Mouse (Mus musculus) intestine, embryonic 14.5 days (tissue): ENCODE measurements around the gene Med25. TPM values are rescaled to one million over a fixed set of nuclear protein-coding genes. Genes with fewer than 3 reads are reported as not detected.

ENCODE experiments used
- ATAC-seq: fragments of 200-750 bp; cut with Nextera tagmentation; replicated peaks from 2 replicates; pipeline ENCODE4 v1.8.0; 2017; ENCODE audit warnings: low read depth, moderate number of reproducible peaks, moderate TSS enrichment, moderate library complexity; ENCODE audit not compliant: low FRiP score, low TSS enrichment
- DNase-seq: peaks from one replicate; pipeline ENCODE4 v3.0.0-alpha.2; 2018; ENCODE audit warnings: low spot score
- H3K27ac ChIP-seq: fragments of 300-500 bp; sonication (generic); 2 replicates; pipeline ENCODE4 v1.5.1; 2014; ENCODE audit warnings: low read depth, mild to moderate bottlenecking, control low read depth
- H3K27me3 ChIP-seq: fragments of 300-500 bp; sonication (generic); replicated peaks from 2 replicates; pipeline ENCODE4 v1.6.1; 2014; ENCODE audit warnings: low read length, control low read depth; ENCODE audit not compliant: control insufficient read depth, insufficient read depth
- H3K36me3 ChIP-seq: fragments of 300-500 bp; sonication (generic); 2 replicates; pipeline ENCODE4 v1.6.1; 2014; ENCODE audit warnings: low read length, control low read depth; ENCODE audit not compliant: control insufficient read depth, insufficient read depth
- H3K4me1 ChIP-seq: fragments of 300-500 bp; sonication (generic); replicated peaks from 2 replicates; pipeline ENCODE4 v1.6.1; 2014; ENCODE audit warnings: low read length, control low read depth, mixed read lengths; ENCODE audit not compliant: control insufficient read depth, insufficient read depth
- H3K4me2 ChIP-seq: fragments of 300-500 bp; sonication (generic); 2 replicates; pipeline ENCODE4 v1.6.1; 2014; ENCODE audit warnings: low read length
- H3K4me3 ChIP-seq: fragments of 300-500 bp; sonication (generic); 2 replicates; pipeline ENCODE4 v1.5.1; 2014; ENCODE audit warnings: low read depth, low read length, control low read depth, mixed read lengths
- H3K9ac ChIP-seq: fragments of 300-500 bp; sonication (generic); 2 replicates; pipeline ENCODE4 v1.6.1; 2014; ENCODE audit warnings: mild to moderate bottlenecking, low read length
- H3K9me3 ChIP-seq: fragments of 300-500 bp; sonication (generic); 2 replicates; pipeline ENCODE4 v1.6.1; 2016; ENCODE audit warnings: low read length, control low read depth; ENCODE audit not compliant: control insufficient read depth
- WGBS: fragments of 180-500 bp; shearing (Covaris S2); extraction: QIAGEN DNeasy Blood & Tissue Kit; methylation state at CpG from one replicate; pipeline ENCODE4 v1.1.7; 2014; 5-methylcytosine and 5-hydroxymethylcytosine counted together
- microRNA counts: library from miRNA; unstranded; fragments of <30 nt; microRNA quantifications from one replicate; lab custom pipeline; 2016
- microRNA-seq: library from miRNA; unstranded; fragments of <30 nt; microRNA quantifications from one replicate; pipeline ENCODE4, GENCODE M21; 2016
- polyA plus RNA-seq: library from polyadenylated mRNA; unstranded; fragments of >200 nt; fragmentation: Nextera tagmentation; extraction: Ambion mirVana; gene quantifications from 2 replicates; pipeline ENCODE4 v1.2.1, GENCODE M21; 2014

The Med25 gene
- polyA plus RNA-seq, 1 experiment from 2014 or later = 75.8 TPM

DNA sequence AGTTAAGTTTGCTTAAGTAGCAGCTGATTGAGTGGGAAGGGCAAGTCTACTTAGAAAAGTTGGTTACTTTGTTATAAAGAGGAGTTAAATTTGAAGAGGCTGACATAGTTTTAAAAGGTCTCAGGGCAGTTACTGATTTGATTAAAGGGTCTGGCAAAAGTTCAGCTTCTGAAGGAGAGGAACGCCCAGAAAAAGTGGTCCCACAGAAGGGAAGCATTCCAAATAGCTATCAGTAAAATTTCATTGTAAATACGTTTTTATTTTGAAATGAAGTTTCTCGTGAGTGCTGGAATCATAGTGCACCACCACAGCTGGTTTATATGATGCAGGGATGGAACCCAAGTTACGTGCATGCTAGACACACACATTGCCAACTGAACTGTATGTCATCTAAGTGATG is 59.7 kb downstream of the Med25 start:
- Histone ChIP-seq H3K27ac (no peak overlapping the region), H3K36me3 (peaks cover 46% of the 10 kb centered on the region), H3K4me2 (no peak overlapping the region), H3K27me3 (no peaks in the 10 kb centered on the region), H3K4me1 (no peaks in the 10 kb centered on the region), H3K4me3 (no peak overlapping the region), H3K9me3 (no peaks in the 10 kb centered on the region), H3K9ac (no peak overlapping the region)
- 72% methylated on average over 4 of the region's 4 CpGs for WGBS
- no peak for DNase-seq
- ATAC-seq = no peak

GRCm38 (mm10) chr7:44828706-44829105 is 63.8 kb downstream of the Med25 start:
- DNase-seq = no peak
- 0 out of 2 replicates have a peak, but pooled peaks cover 3% of the 10 kb centered on the region for H3K4me1 ChIP-seq
- no peak overlapping the region for H3K27ac ChIP-seq
- H3K9ac ChIP-seq = no peak overlapping the region
- H3K4me2 ChIP-seq = no peak overlapping the region
- no peak for ATAC-seq
- 95% methylated on average over 5 of the region's 5 CpGs for WGBS
- H3K36me3 ChIP-seq = peaks cover 53% of the 10 kb centered on the region
- H3K4me3 ChIP-seq = no peak overlapping the region
- no peaks in the 10 kb centered on the region for H3K27me3 ChIP-seq
- no peaks in the 10 kb centered on the region for H3K9me3 ChIP-seq

DNA sequence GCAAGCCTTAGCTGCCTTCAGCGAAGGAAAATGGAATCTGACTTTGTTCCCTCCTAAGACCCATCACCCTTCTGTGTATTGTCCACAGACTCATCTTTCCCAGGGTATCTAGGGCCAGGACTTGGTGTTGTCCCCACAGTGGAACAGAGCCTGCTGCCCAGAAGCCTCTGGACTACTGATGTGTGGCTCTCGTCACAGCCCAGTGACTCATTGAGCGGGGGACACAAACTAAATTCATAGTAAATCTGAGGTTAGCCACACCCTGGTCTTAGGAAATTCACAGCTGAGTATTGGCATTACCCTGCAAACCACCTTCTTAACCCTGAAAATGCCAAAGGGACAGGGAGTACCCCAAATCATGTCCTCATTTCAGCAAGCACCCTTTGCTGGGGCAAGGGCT is 65.7 kb downstream of the Med25 start:
- no peak for DNase-seq
- no peak for ATAC-seq
- H3K4me1 ChIP-seq = peaks cover 3% of the 10 kb centered on the region; the same call in 1 of the 2 replicates
- peaks cover 47% of the 10 kb centered on the region for H3K36me3 ChIP-seq
- no peak overlapping the region for H3K27ac ChIP-seq
- 83% methylated on average over 3 of the region's 3 CpGs for WGBS
- no peak overlapping the region for H3K4me3 ChIP-seq
- H3K4me2 ChIP-seq = no peak overlapping the region
- H3K27me3 ChIP-seq = no peaks in the 10 kb centered on the region
- H3K9ac ChIP-seq = no peak overlapping the region
- no peaks in the 10 kb centered on the region for H3K9me3 ChIP-seq

MicroRNA genes within 50 kb of the gene (microRNA counts, 519-probe panel; counts per million panel counts)
- not detected for microRNA mmu-miR-707 (lab: Ali Mortazavi, UCI)

Small RNAs within 50 kb of the gene (microRNA-seq; reads per million reads assigned to microRNA genes)
- gene Mir707 = not detected

Other genes starting within 250 kb of the Med25 start
- 26.7 and 33.4 TPM in 2 replicates for gene Myh14, start 221.9 kb downstream of the Med25 start, polyA plus RNA-seq
- not detected in 2 replicates for gene Izumo2, start 184.0 kb downstream of the Med25 start, polyA plus RNA-seq
- 38.0 and 40.3 TPM in 2 replicates for gene Vrk3, start 144.3 kb downstream of the Med25 start, polyA plus RNA-seq
- gene Zfp473, start 141.7 kb downstream of the Med25 start, polyA plus RNA-seq = 3.6 and 4.2 TPM in 2 replicates
- 65.8 and 68.8 TPM in 2 replicates for gene Nup62, start 76.6 kb downstream of the Med25 start, polyA plus RNA-seq
- gene Il4i1, start 76.3 kb downstream of the Med25 start, polyA plus RNA-seq = 2.0 TPM in 2 replicates
- gene Atf5, start 76.1 kb downstream of the Med25 start, polyA plus RNA-seq = 2.4 and 3.0 TPM in 2 replicates
- 63.7 and 68.0 TPM in 2 replicates for gene Akt1s1, start 43.7 kb downstream of the Med25 start, polyA plus RNA-seq
- gene Tbc1d17, start 43.6 kb downstream of the Med25 start, polyA plus RNA-seq = 72.4 and 74.8 TPM in 2 replicates
- gene Pnkp, start 35.6 kb downstream of the Med25 start, polyA plus RNA-seq = 26.4 and 29.7 TPM in 2 replicates
- gene Ptov1, start 22.9 kb downstream of the Med25 start, polyA plus RNA-seq = 318 and 338 TPM in 2 replicates
- 17.8 and 19.7 TPM in 2 replicates for gene Fuz, start 3.4 kb upstream of the Med25 start, polyA plus RNA-seq
- 62.9 and 68.3 TPM in 2 replicates for gene Ap2a1, start 36.8 kb upstream of the Med25 start, polyA plus RNA-seq
- gene Tsks, start 50.5 kb upstream of the Med25 start, polyA plus RNA-seq = not detected in 2 replicates
- gene Cpt1c, start 82.1 kb upstream of the Med25 start, polyA plus RNA-seq = 21.9 and 24.7 TPM in 2 replicates
- gene Prmt1, start 93.9 kb upstream of the Med25 start, polyA plus RNA-seq = 208 and 211 TPM in 2 replicates
- gene Irf3, start 104.9 kb upstream of the Med25 start, polyA plus RNA-seq = 84.3 and 91.7 TPM in 2 replicates
- 54.3 and 55.2 TPM in 2 replicates for gene Bcl2l12, start 106.0 kb upstream of the Med25 start, polyA plus RNA-seq
- gene Scaf1, start 123.7 kb upstream of the Med25 start, polyA plus RNA-seq = 45.3 and 49.4 TPM in 2 replicates
- 69.1 and 70.2 TPM in 2 replicates for gene Rras, start 125.2 kb upstream of the Med25 start, polyA plus RNA-seq
- 14.0 and 15.0 TPM in 2 replicates for gene Prr12, start 160.2 kb upstream of the Med25 start, polyA plus RNA-seq
- gene Nosip, start 169.7 kb upstream of the Med25 start, polyA plus RNA-seq = 57.2 and 63.0 TPM in 2 replicates
- 21.8 and 24.0 TPM in 2 replicates for gene Prrg2, start 170.0 kb upstream of the Med25 start, polyA plus RNA-seq
- 313 and 323 TPM in 2 replicates for gene Rcn3, start 199.5 kb upstream of the Med25 start, polyA plus RNA-seq
- gene Fcgrt, start 211.1 kb upstream of the Med25 start, polyA plus RNA-seq = 64.1 and 65.1 TPM in 2 replicates
- gene Rps11, start 231.7 kb upstream of the Med25 start, polyA plus RNA-seq = 1,923 and 1,961 TPM in 2 replicates
- gene Rpl13a, start 236.0 kb upstream of the Med25 start, polyA plus RNA-seq = 1,687 and 1,710 TPM in 2 replicates
- gene Gm45713, start 243.5 kb upstream of the Med25 start, polyA plus RNA-seq = 0.72 and 0.81 TPM in 2 replicates
- gene Flt3l, start 243.7 kb upstream of the Med25 start, polyA plus RNA-seq = 1.3 and 2.1 TPM in 2 replicates